Mouse (Mus musculus) liver, postnatal 0 days (tissue): ENCODE results near the gene Ampd2. TPM values are rescaled to one million over a fixed set of nuclear protein-coding genes. Genes with fewer than 3 reads are reported as not detected.

Experiments
- ATAC-seq: fragments of 200-750 bp; cut with Nextera tagmentation; 2 replicates; pipeline ENCODE4 v1.8.0; 2017; ENCODE audit warnings: mild to moderate bottlenecking, moderate library complexity
- DNase-seq: peaks from one replicate; pipeline ENCODE4 v3.0.0-alpha.2; 2016
- H3K27ac ChIP-seq: fragments of 300-500 bp; sonication (generic); 2 replicates; pipeline ENCODE4 v1.5.1; 2014; ENCODE audit warnings: antibody characterized with exemption, moderate library complexity, mild to moderate bottlenecking, low read depth
- H3K27me3 ChIP-seq: fragments of 300-500 bp; sonication (generic); 2 replicates; pipeline ENCODE4 v1.6.1; 2014; ENCODE audit warnings: low read length, control low read depth, mixed read lengths; ENCODE audit not compliant: insufficient read depth
- H3K36me3 ChIP-seq: fragments of 300-500 bp; sonication (generic); replicated peaks from 2 replicates; pipeline ENCODE4 v1.6.1; 2014; ENCODE audit warnings: mild to moderate bottlenecking, control low read depth, low read length, moderate library complexity, mixed read lengths; ENCODE audit not compliant: insufficient read depth
- H3K4me1 ChIP-seq: fragments of 300-500 bp; sonication (generic); 2 replicates; pipeline ENCODE4 v1.6.1; 2014; ENCODE audit warnings: antibody characterized with exemption, mild to moderate bottlenecking, control low read depth; ENCODE audit not compliant: insufficient read depth
- H3K4me2 ChIP-seq: fragments of 300-500 bp; sonication (generic); 2 replicates; pipeline ENCODE4 v1.6.1; 2014; ENCODE audit warnings: low read depth, mild to moderate bottlenecking, low read length, moderate library complexity, mixed read lengths
- H3K4me3 ChIP-seq: fragments of 300-500 bp; sonication (generic); 2 replicates; pipeline ENCODE4 v1.5.1; 2014; ENCODE audit warnings: low read depth, low read length
- H3K9ac ChIP-seq: fragments of 300-500 bp; sonication (generic); replicated peaks from 2 replicates; pipeline ENCODE4 v1.6.1; 2014; ENCODE audit warnings: mild to moderate bottlenecking, moderate library complexity
- H3K9me3 ChIP-seq: fragments of 300-500 bp; sonication (generic); 2 replicates; pipeline ENCODE4 v1.6.1; 2016; ENCODE audit warnings: mild to moderate bottlenecking, control low read depth, low read length, mixed read lengths
- CTCF ChIP-seq: sonication (generic); IDR thresholded peaks from 2 replicates; pipeline ENCODE4 v1.5.1; 2016; ENCODE audit warnings: antibody characterized with exemption, low read depth
- EP300 ChIP-seq: IDR thresholded peaks from 2 replicates; pipeline ENCODE4 v1.6.1; 2016; ENCODE audit warnings: antibody characterized with exemption, low read depth, mild to moderate bottlenecking
- WGBS: fragments of 180-500 bp; shearing (Covaris S2); extraction: QIAGEN DNeasy Blood & Tissue Kit; methylation state at CpG from one replicate; pipeline ENCODE4 v1.1.7; 2014; ENCODE audit not compliant: insufficient replicate concordance; 5-methylcytosine and 5-hydroxymethylcytosine counted together
- polyA plus RNA-seq: library from polyadenylated mRNA; unstranded; fragments of >200 nt; fragmentation: Nextera tagmentation; extraction: Ambion mirVana; gene quantifications from 2 replicates; pipeline ENCODE4 v1.2.1, GENCODE M21; 2015

Gene Ampd2
- polyA plus RNA-seq, 1 experiment from 2014 or later, result 23.0 TPM

GRCm38 (mm10) chr3:108113591-108114289, 27.3 kb upstream of the Ampd2 start:
- peak; percentile 77 for ATAC-seq
- H3K4me2 ChIP-seq, result peak overlapping the region; percentile 26; the same call in 1 of the 2 replicates
- H3K36me3 ChIP-seq, result peaks cover 76% of the 10 kb centered on the region
- no peak; the same call in 1 of the 2 replicates for TF ChIP-seq EP300
- no peak for TF ChIP-seq CTCF
- H3K9ac ChIP-seq, result no peak overlapping the region
- no peak overlapping the region for H3K4me3 ChIP-seq
- peaks cover 15% of the 10 kb centered on the region for H3K4me1 ChIP-seq
- H3K27me3 ChIP-seq, result no peaks in the 10 kb centered on the region
- no peaks in the 10 kb centered on the region for H3K9me3 ChIP-seq
- H3K27ac ChIP-seq, result peak overlapping the region; percentile 48; the same call in 1 of the 2 replicates
- WGBS, result 65% methylated on average over 7 of the region's 7 CpGs
- no peak for DNase-seq

GRCm38 (mm10) chr3:108112666-108113065, 26.2 kb upstream of the Ampd2 start:
- no peak overlapping the region for H3K9ac ChIP-seq
- 73% methylated on average over 4 of the region's 4 CpGs for WGBS
- H3K9me3 ChIP-seq, result no peaks in the 10 kb centered on the region
- no peak for TF ChIP-seq CTCF
- no peak overlapping the region for H3K4me2 ChIP-seq
- no peaks in the 10 kb centered on the region for H3K27me3 ChIP-seq
- H3K4me1 ChIP-seq, result peaks cover 15% of the 10 kb centered on the region
- no peak overlapping the region for H3K4me3 ChIP-seq
- H3K36me3 ChIP-seq, result peaks cover 74% of the 10 kb centered on the region
- ATAC-seq, result no peak
- DNase-seq, result no peak
- H3K27ac ChIP-seq, result peak overlapping the region; percentile 34; the same call in 1 of the 2 replicates

GRCm38 (mm10) chr3:108112246-108112645, 25.8 kb upstream of the Ampd2 start:
- 57% methylated on average over 7 of the region's 7 CpGs for whole genome bisulfite sequencing

GRCm38 (mm10) chr3:108111320-108111719, 24.9 kb upstream of the Ampd2 start:
- Histone ChIP-seq H3K4me2 (no peak overlapping the region), H3K9me3 (no peaks in the 10 kb centered on the region), H3K36me3 (peaks cover 75% of the 10 kb centered on the region), H3K27ac (no peak overlapping the region), H3K27me3 (no peaks in the 10 kb centered on the region), H3K4me1 (peaks cover 15% of the 10 kb centered on the region), H3K9ac (no peak overlapping the region), H3K4me3 (no peak overlapping the region)
- no peak for TF ChIP-seq CTCF
- no peak for TF ChIP-seq EP300
- WGBS, result 86% methylated on average over 5 of the region's 5 CpGs
- no peak for ATAC-seq
- DNase-seq, result no peak

More at GRCm38 (mm10) chr3:108112246-108112645, 25.8 kb upstream of the Ampd2 start:
- no peaks in the 10 kb centered on the region for H3K9me3 ChIP-seq
- H3K36me3 ChIP-seq, result peaks cover 72% of the 10 kb centered on the region
- H3K27ac ChIP-seq, result no peak overlapping the region; the same call in 1 of the 2 replicates
- no peaks in the 10 kb centered on the region for H3K27me3 ChIP-seq
- no peak for DNase-seq
- H3K4me3 ChIP-seq, result no peak overlapping the region
- no peak overlapping the region for H3K4me2 ChIP-seq
- no peak overlapping the region for H3K9ac ChIP-seq
- TF ChIP-seq EP300 (no peak), CTCF (no peak)
- no peak for ATAC-seq
- H3K4me1 ChIP-seq, result peaks cover 15% of the 10 kb centered on the region

GRCm38 (mm10) chr3:108105281-108105680, 18.8 kb upstream of the Ampd2 start:
- Histone ChIP-seq H3K27me3 (no peaks in the 10 kb centered on the region), H3K4me2 (no peak overlapping the region), H3K4me1 (no peaks in the 10 kb centered on the region; the same call in none of the 2 replicates), H3K36me3 (peaks cover 46% of the 10 kb centered on the region), H3K9me3 (no peaks in the 10 kb centered on the region), H3K9ac (no peak overlapping the region), H3K27ac (0 out of 2 replicates have a peak overlapping the region, but pooled peaks have one; percentile 19), H3K4me3 (no peak overlapping the region)
- ATAC-seq (peak; percentile 53; the same call in 1 of the 2 replicates), DNase-seq (no peak)
- 56% methylated on average over 3 of the region's 3 CpGs for WGBS
- TF ChIP-seq EP300, result no peak
- TF ChIP-seq CTCF, result peak; percentile 28; the same call in 1 of the 2 replicates

GRCm38 (mm10) chr3:108102075-108102474, 15.6 kb upstream of the Ampd2 start:
- Histone ChIP-seq H3K4me1 (peaks cover 20% of the 10 kb centered on the region), H3K27ac (no peak overlapping the region), H3K4me3 (no peak overlapping the region), H3K4me2 (no peak overlapping the region), H3K27me3 (no peaks in the 10 kb centered on the region), H3K36me3 (peaks cover 20% of the 10 kb centered on the region), H3K9me3 (no peaks in the 10 kb centered on the region), H3K9ac (no peak overlapping the region)
- no peak for ATAC-seq
- TF ChIP-seq EP300, result no peak
- no peak for TF ChIP-seq CTCF
- WGBS, result 91% methylated on average over 6 of the region's 6 CpGs
- DNase-seq, result no peak
